In the genomic region with DNA sequence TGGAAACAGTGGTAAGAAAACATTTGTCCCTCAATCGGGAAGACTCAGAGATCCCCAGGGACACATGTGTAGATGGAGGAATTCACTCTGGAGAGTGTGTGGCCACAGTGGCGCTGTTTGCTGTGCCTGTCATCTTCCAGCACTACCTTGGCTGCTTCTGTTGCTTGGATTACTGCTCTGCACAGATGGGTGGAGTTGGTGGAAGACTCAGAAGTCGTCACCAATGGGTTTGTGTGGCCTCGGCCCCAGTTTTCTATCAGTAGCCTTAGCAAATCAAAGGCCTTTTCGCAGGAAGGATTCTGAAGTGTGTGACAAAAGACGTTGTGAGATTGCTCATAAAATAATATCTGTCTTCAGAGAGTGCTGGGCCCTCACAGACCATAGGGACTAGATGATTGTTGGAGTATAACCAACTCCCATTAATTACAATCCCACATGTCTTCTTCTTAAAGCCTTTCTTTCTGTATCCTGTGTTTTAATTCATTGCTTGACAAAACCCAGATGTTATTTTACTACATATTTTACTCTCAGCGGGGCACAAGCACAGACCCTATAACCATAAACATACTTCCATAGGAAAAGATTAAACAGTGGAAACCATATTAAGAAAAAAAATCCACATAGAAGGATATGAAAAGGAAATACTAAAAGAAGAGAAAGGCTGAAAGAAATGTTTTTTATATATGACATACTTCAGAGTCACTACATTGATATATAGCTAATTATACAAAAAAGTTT, we compare ENCODE assay signal across 8 mouse cellular contexts. TPM values are rescaled to one million over a fixed set of nuclear protein-coding genes. Genes with fewer than 3 reads are reported as not detected.
A peak's percentile ranks its signal among the peaks of the same experiment; 100 is the strongest.
DNase-seq lines count a peak whose midpoint lies in the region; ATAC-seq and TF ChIP-seq lines count a peak whose summit lies in the region.
"Had no signal": no experiment of that assay in that cellular context is flagged by ENCODE, and none has a peak within 500 bp of the region (broad histone marks: within the 10 kb centered on the region; RNA-seq: fewer than 3 reads in every experiment).

No protein-coding gene starts in this region.

- 0 out of 2 replicates have a peak, but pooled peaks have one; percentile 28 for TF ChIP-seq EP300 in heart, adult 2 months (IDR thresholded peaks at IDR 0.05; ENCODE audit: insufficient read depth, low read depth, low read length)

- TF ChIP-seq POLR2A in heart, adult 2 months (IDR thresholded peaks at IDR 0.05; ENCODE audit: insufficient read depth, low read depth, low read length): no peak

- peak overlapping the region; percentile 55 for H3K27ac ChIP-seq in kidney, postnatal 0 days
- no peak overlapping the region for H3K27ac ChIP-seq in heart, adult 2 months
- peak overlapping the region; percentile 29; the same call in 1 of the 2 replicates for H3K27ac ChIP-seq in limb, embryonic 13.5 days

- H3K4me3 ChIP-seq in kidney, postnatal 0 days (replicated peaks; ENCODE audit: low read depth, low read length): no peak overlapping the region
- no peak overlapping the region for H3K4me3 ChIP-seq in heart, adult 2 months
- no peak overlapping the region for H3K4me3 ChIP-seq in limb, embryonic 13.5 days

- no peaks in the 10 kb centered on the region for H3K79me2 ChIP-seq in heart, adult 2 months (replicated peaks; ENCODE audit: control insufficient read depth, insufficient read depth, low read length)

- H3K4me2 ChIP-seq in kidney, postnatal 0 days (ENCODE audit: low read length): no peak overlapping the region
- no peak overlapping the region for H3K4me2 ChIP-seq in limb, embryonic 13.5 days (replicated peaks)

- peak; percentile 59; the same call in 1 of the 2 replicates for ATAC-seq in kidney, postnatal 0 days (replicated peaks; ENCODE audit: low FRiP score, low read depth)
- ATAC-seq in limb, embryonic 13.5 days (ENCODE audit: low FRiP score, low read depth): peak; percentile 57
- no peak for ATAC-seq in megakaryocyte, adult 5-6 weeks (ENCODE audit: poor library complexity, severe bottlenecking)

- H3K9ac ChIP-seq in kidney, postnatal 0 days (ENCODE audit: low read depth, low read length): no peak overlapping the region
- H3K9ac ChIP-seq in heart, adult 2 months (ENCODE audit: low read depth, low read length): no peak overlapping the region
- H3K9ac ChIP-seq in limb, embryonic 13.5 days: no peak overlapping the region

- WGBS in kidney, postnatal 0 days: 48% methylated on average over 7 of the region's 7 CpGs
- 39% methylated on average over 7 of the region's 7 CpGs for WGBS in heart, adult 2 months
- WGBS in limb, embryonic 13.5 days: 40% methylated on average over 7 of the region's 7 CpGs

- no peaks in the 10 kb centered on the region for H3K36me3 ChIP-seq in kidney, postnatal 0 days (ENCODE audit: insufficient read depth, low read length)
- no peaks in the 10 kb centered on the region for H3K36me3 ChIP-seq in heart, adult 2 months (ENCODE audit: control insufficient read depth, insufficient read depth, low read length)
- H3K36me3 ChIP-seq in limb, embryonic 13.5 days: no peaks in the 10 kb centered on the region

- peak; percentile 29; the same call in 1 of the 2 replicates for TF ChIP-seq CTCF in kidney, postnatal 0 days (IDR thresholded peaks at IDR 0.05; ENCODE audit: low read depth)
- peak; percentile 58 for TF ChIP-seq CTCF in heart, adult 2 months (IDR thresholded peaks at IDR 0.05)

- intact Hi-C loops in heart, adult 2 months (cut with DNase I): loop anchor here (5.0 kb wide), 1 partner anchor 171 kb away; the partner anchor contains the start of gene Gpr88

- no peaks in the 10 kb centered on the region for H3K9me3 ChIP-seq in kidney, postnatal 0 days (replicated peaks; ENCODE audit: low read length)
- no peaks in the 10 kb centered on the region for H3K9me3 ChIP-seq in limb, embryonic 13.5 days

- peak; percentile 81 for DNase-seq in kidney, postnatal 0 days (ENCODE audit: low spot score)
- DNase-seq in kidney, postnatal 25 days: no peak
- peak; percentile 11 for DNase-seq in brain, adult 2 months (ENCODE audit: low read depth, low spot score)
- peak; percentile 29 to 31 for DNase-seq in heart, adult 2 months
- DNase-seq in layer of hippocampus, adult 18-20 months (ENCODE audit: low spot score in 2 of 2): no peak
- DNase-seq: layer of hippocampus, adult 9-11 months had no signal

- H3K4me1 ChIP-seq in kidney, postnatal 0 days (replicated peaks; ENCODE audit: insufficient read depth, low read length): no peaks in the 10 kb centered on the region
- H3K4me1 ChIP-seq in heart, adult 2 months (ENCODE audit: control insufficient read depth, insufficient read depth, low read length): peaks cover 2% of the 10 kb centered on the region
- peaks cover 6% of the 10 kb centered on the region for H3K4me1 ChIP-seq in limb, embryonic 13.5 days

- H3K27me3 ChIP-seq in kidney, postnatal 0 days (ENCODE audit: insufficient read depth, low read length): no peaks in the 10 kb centered on the region
- no peaks in the 10 kb centered on the region for H3K27me3 ChIP-seq in heart, adult 2 months (ENCODE audit: control insufficient read depth, insufficient read depth, low read length)
- H3K27me3 ChIP-seq in limb, embryonic 13.5 days: no peaks in the 10 kb centered on the region

RNA-seq across cellular contexts. Expression of gene Vcam1, which starts 48.4 kb away (rescaled TPM):
- 22.3 and 24.9 TPM in 2 replicates for polyA plus RNA-seq in kidney, postnatal 0 days (2015; fragmentation: Nextera tagmentation; extraction: Ambion mirVana)
- 10 to 100 TPM; 14.7 to 15.3 TPM for total RNA-seq in heart, adult 2 months (2021)
- polyA plus RNA-seq in heart, adult 2 months (2012; rRNA removed): 5.8 and 9.6 TPM in 2 replicates
- 129 and 135 TPM in 2 replicates for polyA plus RNA-seq in limb, embryonic 13.5 days (2015; fragmentation: Nextera tagmentation; extraction: Ambion mirVana)
- 10 to 100 TPM; 15.4 to 19.3 TPM for total RNA-seq in layer of hippocampus, adult 18-20 months (2021)
- 4.2 and 5.4 TPM in 2 replicates for total RNA-seq in megakaryocyte, adult 5-6 weeks (2015)
- 3.2 and 4.4 TPM in 2 replicates for total RNA-seq in megakaryocyte, adult 5-6 weeks (2017)

Comparison
In these comparisons a context has a peak if more than half of its experiments do, and no peak if none do; other contexts are left out.
1. DNase-seq: peak in kidney, postnatal 0 days (single experiment), brain, adult 2 months (single experiment) and heart, adult 2 months (2 of 2); none in kidney, postnatal 25 days (0 of 2) and layer of hippocampus, adult 18-20 months (0 of 2).